Mouse (Mus musculus) brain, adult 10 weeks (tissue): ENCODE measurements around the gene Gm13199. TPM values are rescaled to one million over a fixed set of nuclear protein-coding genes. Genes with fewer than 3 reads are reported as not detected.

Source experiments
- polyA plus RNA-seq: library from polyadenylated mRNA; stranded (reverse); fragments of 350-450 nt; fragmentation: Illumina TruSeq; extraction: RNeasy Lipid Tissue Mini Kit (QIAGEN cat#74804); gene quantifications from one replicate; pipeline ENCODE4 v1.2.3, GENCODE M21; 2015; ENCODE audit warnings: low read depth, low replicate concordance

The Gm13199 gene
- polyA plus RNA-seq: 1.9 TPM

GRCm38 (mm10) chr2:5862834-5863233, at the start of gene Gm13199:
TSS of gene Gm13199 (minus strand) at chr2:5862934.

GRCm38 (mm10) chr2:5894843-5895570, 32.3 kb upstream of the Gm13199 start, which contains the start of gene Sec61a2:
TSS of gene Sec61a2 (minus strand) at chr2:5895432.

GRCm38 (mm10) chr2:5844873-5845631, 17.7 kb downstream of the Gm13199 start, which contains the start of the genes Nudt5 and Cdc123:
TSS of gene Nudt5 (plus strand) at chr2:5845019.
TSS of gene Cdc123 (minus strand) at chr2:5845164.

Other genes starting within 250 kb of the Gm13199 start
- gene Camk1d, start 148.4 kb downstream of the Gm13199 start, polyA plus RNA-seq: 55.6 TPM
- gene Nudt5, start 17.9 kb downstream of the Gm13199 start, polyA plus RNA-seq: 25.7 TPM
- gene Cdc123, start 17.8 kb downstream of the Gm13199 start, polyA plus RNA-seq: 176 TPM
- 75.4 TPM for gene Sec61a2, start 32.5 kb upstream of the Gm13199 start, polyA plus RNA-seq
- gene Dhtkd1, start 79.9 kb upstream of the Gm13199 start, polyA plus RNA-seq: 5.3 TPM
- 29.2 TPM for gene Upf2, start 88.5 kb upstream of the Gm13199 start, polyA plus RNA-seq